Comparison of ENCODE assay signal across 9 mouse cellular contexts in genomic region chr15:91672645-91673568, GRCm38 (mm10). TPM values are rescaled to one million over a fixed set of nuclear protein-coding genes. Genes with fewer than 3 reads are reported as not detected.
DNase-seq lines count a peak whose midpoint lies in the region; ATAC-seq and TF ChIP-seq lines count a peak whose summit lies in the region.
"Had no signal": no experiment of that assay in that cellular context is flagged by ENCODE, and none has a peak within 500 bp of the region (broad histone marks: within the 10 kb centered on the region; RNA-seq: fewer than 3 reads in every experiment).

TSS of gene Lrrk2 (plus strand) at chr15:91673175.

- no peaks in the 10 kb centered on the region for H3K4me1 ChIP-seq in cerebellum, adult 2 months (ENCODE audit: control insufficient read depth, insufficient read depth, low read length)
- H3K4me1 ChIP-seq in forebrain, embryonic 16.5 days (replicated peaks; ENCODE audit: control insufficient read depth, insufficient read depth, low read length): no peaks in the 10 kb centered on the region; the same call in 1 of the 2 replicates
- H3K4me1 ChIP-seq in neural tube, embryonic 13.5 days (replicated peaks): peaks cover 9% of the 10 kb centered on the region
- peaks cover 2% of the 10 kb centered on the region for H3K4me1 ChIP-seq in testis, adult 2 months (ENCODE audit: control insufficient read depth, insufficient read depth, low read length)

- ATAC-seq in forebrain, embryonic 16.5 days: peak; percentile 99
- ATAC-seq in neural tube, embryonic 13.5 days (ENCODE audit: low read depth): peak; percentile 95

- H3K9me3 ChIP-seq in forebrain, embryonic 16.5 days (ENCODE audit: control insufficient read depth, low read length): no peaks in the 10 kb centered on the region
- H3K9me3 ChIP-seq in neural tube, embryonic 13.5 days: no peaks in the 10 kb centered on the region

- H3K27me3 ChIP-seq in cerebellum, adult 2 months (ENCODE audit: control insufficient read depth, insufficient read depth, low read length): no peaks in the 10 kb centered on the region
- no peaks in the 10 kb centered on the region for H3K27me3 ChIP-seq in forebrain, embryonic 16.5 days (replicated peaks; ENCODE audit: control insufficient read depth, insufficient read depth, low read length)
- H3K27me3 ChIP-seq in neural tube, embryonic 13.5 days: no peaks in the 10 kb centered on the region
- H3K27me3 ChIP-seq in testis, adult 2 months (ENCODE audit: control insufficient read depth, insufficient read depth, low read length): no peaks in the 10 kb centered on the region

- peak within 1 kb of the TSS; percentile 72 for H3K4me2 ChIP-seq in forebrain, embryonic 16.5 days (ENCODE audit: low read length)
- peak within 1 kb of the TSS; percentile 71 for H3K4me2 ChIP-seq in neural tube, embryonic 13.5 days

- H3K36me3 ChIP-seq in forebrain, embryonic 16.5 days (ENCODE audit: control insufficient read depth, insufficient read depth): no peaks in the 10 kb centered on the region
- no peaks in the 10 kb centered on the region for H3K36me3 ChIP-seq in neural tube, embryonic 13.5 days
- H3K36me3 ChIP-seq in testis, adult 2 months (ENCODE audit: control insufficient read depth, insufficient read depth, low read length): no peaks in the 10 kb centered on the region

- peak within 1 kb of the TSS; percentile 68 for H3K9ac ChIP-seq in forebrain, embryonic 16.5 days (replicated peaks; ENCODE audit: low read depth, low read length)
- peak within 1 kb of the TSS; percentile 72 for H3K9ac ChIP-seq in neural tube, embryonic 13.5 days

- intact Hi-C loops in heart, postnatal 25 days (cut with DNase I): loop anchor here (5.0 kb wide), 1 partner anchor 66 kb away; no protein-coding TSS in a partner anchor

- peak; percentile 28; the same call in 1 of the 2 replicates for TF ChIP-seq POLR2A in cerebellum, adult 2 months (IDR thresholded peaks at IDR 0.05; ENCODE audit: borderline replicate concordance, insufficient read depth, low read length)
- TF ChIP-seq POLR2A in testis, adult 2 months (IDR thresholded peaks at IDR 0.05; ENCODE audit: control insufficient read depth, low read depth, low read length): peak; percentile 41

- 2% methylated on average over 40 of the region's 40 CpGs for WGBS in cerebellum, adult 2 months
- 2% methylated on average over 40 of the region's 40 CpGs for WGBS in forebrain, embryonic 16.5 days
- WGBS in neural tube, embryonic 13.5 days: 2% methylated on average over 40 of the region's 40 CpGs

- TF ChIP-seq CTCF in cerebellum, adult 2 months (IDR thresholded peaks at IDR 0.05; ENCODE audit: borderline replicate concordance, insufficient read depth, low read depth, low read length): no peak
- TF ChIP-seq CTCF in testis, adult 2 months (IDR thresholded peaks at IDR 0.05; ENCODE audit: control insufficient read depth, insufficient read depth, insufficient replicate concordance, low read depth, low read length): no peak

- peak within 1 kb of the TSS; percentile 50 for H3K27ac ChIP-seq in cerebellum, adult 2 months (ENCODE audit: insufficient read depth, low read length)
- no peak within 1 kb of the TSS for H3K27ac ChIP-seq in forebrain, embryonic 16.5 days (ENCODE audit: low read length)
- H3K27ac ChIP-seq in neural tube, embryonic 13.5 days (replicated peaks): peak within 1 kb of the TSS; percentile 56; the same call in 1 of the 2 replicates
- peak within 1 kb of the TSS; percentile 79 for H3K27ac ChIP-seq in testis, adult 2 months (ENCODE audit: control insufficient read depth, insufficient read depth, low read depth, low read length)

- DNase-seq in CD4-positive, CD25-positive, alpha-beta regulatory T cell, adult 2 months (ENCODE audit: low read depth, low spot score): peak; percentile 35
- DNase-seq in cerebellum, adult 2 months: peak; percentile 83 to 85
- peak; percentile 84 for DNase-seq in heart, postnatal 25 days (ENCODE audit: low spot score)
- DNase-seq in layer of hippocampus, adult 18-20 months (ENCODE audit: low spot score in 2 of 2): peak; percentile 47 to 54
- DNase-seq in lung, adult 18-20 months: peak; percentile 91 to 93

- H3K4me3 ChIP-seq in cerebellum, adult 2 months (replicated peaks; ENCODE audit: insufficient read depth, low read depth, low read length): peak within 1 kb of the TSS; percentile 64
- peak within 1 kb of the TSS; percentile 54 for H3K4me3 ChIP-seq in forebrain, embryonic 16.5 days (replicated peaks; ENCODE audit: low read length)
- peak within 1 kb of the TSS; percentile 49 for H3K4me3 ChIP-seq in neural tube, embryonic 13.5 days
- peak within 1 kb of the TSS; percentile 82 for H3K4me3 ChIP-seq in testis, adult 2 months (ENCODE audit: control insufficient read depth, low read depth, low read length)

RNA-seq across cellular contexts. Expression of gene Lrrk2, which starts in this region (rescaled TPM):
- polyA plus RNA-seq in cerebellum, adult 2 months (2012; rRNA removed): 14.2 and 15.5 TPM in 2 replicates
- 1.5 and 1.8 TPM in 2 replicates for polyA plus RNA-seq in forebrain, embryonic 16.5 days (2015; fragmentation: Nextera tagmentation; extraction: Ambion mirVana)
- total RNA-seq in heart, postnatal 25 days (2021): 10 to 100 TPM; 11.2 to 12.4 TPM
- 10 to 100 TPM; 19.0 to 23.3 TPM for total RNA-seq in layer of hippocampus, adult 18-20 months (2021)
- 1.4 and 2.0 TPM in 2 replicates for polyA plus RNA-seq in neural tube, embryonic 13.5 days (2015; fragmentation: Nextera tagmentation; extraction: Ambion mirVana)
- 3.9 and 4.2 TPM in 2 replicates for polyA plus RNA-seq in testis, adult 2 months (2012; rRNA removed)
- total RNA-seq: MEL had no signal

Comparison
In these comparisons a context has a peak if more than half of its experiments do, and no peak if none do; other contexts are left out.
1. DNase-seq: peak in every context shown above with its lines; median percentile 92 in lung, adult 18-20 months; 84 in cerebellum, adult 2 months; 84 in heart, postnatal 25 days; 50 in layer of hippocampus, adult 18-20 months; 35 in CD4-positive, CD25-positive, alpha-beta regulatory T cell, adult 2 months.